Mouse (Mus musculus): ENCODE data around the gene Smpd1. TPM values are rescaled to one million over a fixed set of nuclear protein-coding genes. Genes with fewer than 3 reads are reported as not detected.

Smpd1 gene
- polyA plus RNA-seq (2015; fragmentation: Nextera tagmentation; extraction: Ambion mirVana), result 66.3 and 68.9 TPM in 2 replicates

DNA sequence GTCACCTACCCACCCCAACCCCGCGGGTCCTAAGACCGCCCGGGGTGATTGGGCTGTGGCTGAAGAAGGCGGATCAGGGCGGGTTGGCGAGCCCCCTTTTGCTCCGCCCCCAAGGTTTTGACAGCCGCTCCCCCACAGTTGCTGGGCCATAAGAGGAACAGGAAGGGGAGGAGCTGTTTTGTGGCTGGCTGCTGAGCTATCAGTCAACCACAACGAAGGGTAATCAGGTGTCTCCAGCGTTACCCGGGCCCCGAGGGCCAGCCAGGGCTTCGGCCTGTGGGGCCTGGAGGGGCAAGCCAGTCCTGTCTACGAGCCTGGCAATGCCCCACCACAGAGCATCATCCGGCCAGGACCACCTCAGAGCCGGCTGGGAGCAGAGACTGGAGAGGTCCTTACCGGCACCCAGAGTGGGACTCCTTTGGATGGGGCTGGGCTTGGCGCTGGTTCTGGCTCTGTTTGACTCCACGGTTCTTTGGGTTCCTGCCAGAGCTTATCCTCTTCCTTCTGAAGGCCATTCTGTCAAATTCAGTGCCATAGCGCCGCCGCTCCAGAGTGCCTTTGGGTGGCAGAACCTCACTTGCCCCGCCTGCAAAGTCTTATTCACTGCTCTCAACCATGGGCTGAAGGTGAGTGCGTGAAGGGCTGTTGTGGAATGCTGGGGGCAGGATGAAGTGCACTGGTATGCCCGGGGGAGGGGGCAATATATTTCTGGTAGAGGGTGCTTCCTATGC is at the start of gene Smpd1:
Gene Smpd1 (plus strand): TSS at position 149 of the 731 bp plus-strand sequence.
- Histone ChIP-seq H3K27ac (peak within 1 kb of the TSS; percentile 74), H3K27me3 (no peaks in the 10 kb centered on the region)
- peak; percentile 93 for ATAC-seq

DNA sequence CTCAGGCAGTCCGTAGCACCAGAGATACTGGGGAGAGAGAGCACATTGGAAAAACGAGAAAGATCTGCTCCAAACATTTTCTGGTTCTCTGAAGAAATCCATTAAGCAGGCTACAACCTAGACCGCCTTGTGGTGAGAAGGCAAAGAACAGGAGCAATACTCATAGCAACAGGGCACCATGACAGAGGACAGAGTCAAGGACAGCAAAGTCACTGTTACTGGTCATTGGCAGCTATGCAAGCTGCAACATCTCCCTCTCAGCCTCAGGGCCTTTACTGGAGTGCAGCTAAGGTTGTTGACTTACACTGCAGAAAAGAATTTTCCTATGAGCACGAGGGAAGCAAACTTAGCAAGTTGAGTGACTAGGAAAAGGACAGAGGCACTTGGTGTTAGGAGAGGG is 46.9 kb upstream of the Smpd1 start:
- no peak for ATAC-seq
- Histone ChIP-seq H3K9ac (replicated peaks) (no peak overlapping the region), H3K27me3 (peaks cover 5% of the 10 kb centered on the region; the same call in 1 of the 2 replicates), H3K4me3 (replicated peaks) (no peak overlapping the region), H3K36me3 (no peaks in the 10 kb centered on the region), H3K4me1 (replicated peaks) (no peaks in the 10 kb centered on the region), H3K27ac (no peak overlapping the region), H3K9me3 (no peaks in the 10 kb centered on the region), H3K4me2 (replicated peaks) (no peak overlapping the region)
- 78% methylated on average over 4 of the region's 4 CpGs for WGBS

More for the DNA sequence above, at the start of gene Smpd1:
- H3K9me3 ChIP-seq, result no peaks in the 10 kb centered on the region
- peak within 1 kb of the TSS; percentile 89 for H3K9ac ChIP-seq (replicated peaks)
- peaks cover 27% of the 10 kb centered on the region for H3K4me1 ChIP-seq (replicated peaks)
- peaks cover 32% of the 10 kb centered on the region for H3K36me3 ChIP-seq
- peak within 1 kb of the TSS; percentile 63 for H3K4me3 ChIP-seq (replicated peaks)
- 3% methylated on average over 26 of the region's 26 CpGs for WGBS
- peak within 1 kb of the TSS; percentile 78 for H3K4me2 ChIP-seq (replicated peaks)

- Histone ChIP-seq H3K4me2 (replicated peaks) (no peak overlapping the region), H3K36me3 (no peaks in the 10 kb centered on the region), H3K4me1 (replicated peaks) (peaks cover 12% of the 10 kb centered on the region; the same call in 1 of the 2 replicates), H3K27ac (no peak overlapping the region), H3K9me3 (no peaks in the 10 kb centered on the region), H3K9ac (replicated peaks) (no peak overlapping the region), H3K27me3 (peaks cover 6% of the 10 kb centered on the region; the same call in 1 of the 2 replicates), H3K4me3 (replicated peaks) (no peak overlapping the region)
- WGBS, result 86% methylated on average over 5 of the region's 5 CpGs
- ATAC-seq, result no peak
These were observed 44.0 kb upstream of the Smpd1 start for GRCm38 (mm10) chr7:105510143-105510542.

- Histone ChIP-seq H3K9ac (replicated peaks) (no peak overlapping the region), H3K9me3 (no peaks in the 10 kb centered on the region), H3K4me2 (replicated peaks) (no peak overlapping the region), H3K36me3 (no peaks in the 10 kb centered on the region), H3K4me1 (replicated peaks) (peaks cover 21% of the 10 kb centered on the region), H3K4me3 (replicated peaks) (no peak overlapping the region), H3K27ac (0 out of 2 replicates have a peak overlapping the region, but pooled peaks have one; percentile 16), H3K27me3 (peaks cover 6% of the 10 kb centered on the region)
- peak; percentile 82 for ATAC-seq
- 52% methylated on average over 5 of the region's 5 CpGs for WGBS
These were observed 40.3 kb upstream of the Smpd1 start for GRCm38 (mm10) chr7:105513845-105514291.

GRCm38 (mm10) chr7:105514561-105514960 is 39.6 kb upstream of the Smpd1 start:
- Histone ChIP-seq H3K4me1 (replicated peaks) (peaks cover 21% of the 10 kb centered on the region), H3K27me3 (peaks cover 10% of the 10 kb centered on the region), H3K9me3 (no peaks in the 10 kb centered on the region), H3K27ac (no peak overlapping the region), H3K4me2 (replicated peaks) (no peak overlapping the region), H3K36me3 (no peaks in the 10 kb centered on the region), H3K4me3 (replicated peaks) (no peak overlapping the region), H3K9ac (replicated peaks) (no peak overlapping the region)
- ATAC-seq, result no peak
- 66% methylated on average over 5 of the region's 5 CpGs for WGBS

DNA sequence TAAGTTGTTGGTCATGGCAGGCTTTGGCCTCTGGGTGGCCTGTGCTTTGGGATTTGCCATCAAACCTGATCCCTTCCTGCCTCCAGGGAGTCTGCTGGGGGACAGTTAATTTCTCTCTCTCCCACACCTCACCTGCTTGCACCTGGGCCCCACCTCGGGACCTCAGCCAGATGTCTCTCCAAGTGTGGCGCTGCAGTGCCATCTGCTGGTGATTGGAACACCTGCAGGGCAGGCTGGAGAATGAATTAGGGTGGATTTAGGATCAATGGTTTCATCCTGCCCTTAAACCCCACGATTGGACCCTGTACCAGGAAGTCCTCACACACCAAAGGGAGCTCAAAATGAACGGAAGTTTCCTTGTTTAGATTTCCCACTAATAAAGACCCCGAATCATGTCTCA is 39.0 kb upstream of the Smpd1 start:
- Histone ChIP-seq H3K27ac (no peak overlapping the region), H3K4me3 (replicated peaks) (no peak overlapping the region), H3K4me2 (replicated peaks) (no peak overlapping the region), H3K36me3 (no peaks in the 10 kb centered on the region), H3K27me3 (peaks cover 10% of the 10 kb centered on the region), H3K9me3 (no peaks in the 10 kb centered on the region), H3K4me1 (replicated peaks) (peaks cover 21% of the 10 kb centered on the region), H3K9ac (replicated peaks) (no peak overlapping the region)
- ATAC-seq, result peak; percentile 46
- WGBS, result 10% methylated on average over 5 of the region's 5 CpGs

DNA sequence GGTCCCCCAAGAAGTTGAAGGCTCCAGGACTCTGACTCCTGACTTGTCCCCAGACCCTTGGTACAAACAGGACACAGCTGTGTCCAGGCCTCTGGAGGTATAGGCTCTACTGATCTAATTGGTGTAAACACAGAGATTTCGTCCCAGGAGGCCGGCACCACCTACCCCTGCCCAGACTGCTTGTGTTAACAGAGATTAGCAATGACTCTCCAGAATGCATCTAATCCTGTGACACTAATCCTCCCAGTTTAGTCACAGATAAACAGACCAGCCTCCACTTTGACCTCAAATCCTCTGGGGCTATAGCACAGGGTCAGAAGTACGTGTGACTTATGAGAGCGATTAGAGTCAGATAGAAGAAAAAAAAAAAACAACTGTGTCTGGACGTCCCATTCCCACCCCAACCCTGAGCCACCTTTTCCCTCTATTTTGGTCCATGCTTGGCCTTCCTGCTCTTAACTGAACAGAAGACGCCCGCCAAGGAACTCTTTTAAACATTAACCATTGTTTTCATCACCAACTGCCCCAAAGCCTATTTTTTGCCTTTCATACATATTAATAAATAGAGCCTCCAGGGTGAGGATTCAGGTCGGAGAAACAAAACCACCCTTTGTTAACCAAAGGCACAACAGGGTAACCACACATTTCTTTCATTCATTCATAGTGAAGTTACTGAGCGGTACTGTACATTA is 37.3 kb upstream of the Smpd1 start:
- H3K27me3 ChIP-seq, result peaks cover 21% of the 10 kb centered on the region
- no peaks in the 10 kb centered on the region for H3K9me3 ChIP-seq
- H3K36me3 ChIP-seq, result no peaks in the 10 kb centered on the region
- peak; percentile 40 for ATAC-seq
- no peak overlapping the region for H3K9ac ChIP-seq (replicated peaks)
- H3K4me2 ChIP-seq (replicated peaks), result no peak overlapping the region
- peaks cover 21% of the 10 kb centered on the region for H3K4me1 ChIP-seq (replicated peaks)
- H3K27ac ChIP-seq, result no peak overlapping the region
- H3K4me3 ChIP-seq (replicated peaks), result no peak overlapping the region
- 17% methylated on average over 9 of the region's 9 CpGs for WGBS

- peaks cover 13% of the 10 kb centered on the region for H3K4me1 ChIP-seq (replicated peaks)
- WGBS, result 68% methylated on average over 11 of the region's 11 CpGs
- no peak overlapping the region for H3K4me2 ChIP-seq (replicated peaks)
- H3K9me3 ChIP-seq, result no peaks in the 10 kb centered on the region
- no peak overlapping the region for H3K9ac ChIP-seq (replicated peaks)
- no peak for ATAC-seq
- H3K4me3 ChIP-seq (replicated peaks), result no peak overlapping the region
- peaks cover 17% of the 10 kb centered on the region for H3K27me3 ChIP-seq
- no peaks in the 10 kb centered on the region for H3K36me3 ChIP-seq
- H3K27ac ChIP-seq, result no peak overlapping the region
These were observed 34.8 kb upstream of the Smpd1 start for GRCm38 (mm10) chr7:105519336-105519735.

- H3K9ac ChIP-seq (replicated peaks), result no peak overlapping the region
- no peaks in the 10 kb centered on the region for H3K9me3 ChIP-seq
- peaks cover 17% of the 10 kb centered on the region for H3K27me3 ChIP-seq
- H3K36me3 ChIP-seq, result no peaks in the 10 kb centered on the region
- H3K27ac ChIP-seq, result no peak overlapping the region
- 78% methylated on average over 2 of the region's 2 CpGs for WGBS
- ATAC-seq, result no peak
- no peak overlapping the region for H3K4me3 ChIP-seq (replicated peaks)
- no peak overlapping the region for H3K4me2 ChIP-seq (replicated peaks)
- peaks cover 12% of the 10 kb centered on the region for H3K4me1 ChIP-seq (replicated peaks)
These were observed 34.4 kb upstream of the Smpd1 start for GRCm38 (mm10) chr7:105519771-105520170.

DNA sequence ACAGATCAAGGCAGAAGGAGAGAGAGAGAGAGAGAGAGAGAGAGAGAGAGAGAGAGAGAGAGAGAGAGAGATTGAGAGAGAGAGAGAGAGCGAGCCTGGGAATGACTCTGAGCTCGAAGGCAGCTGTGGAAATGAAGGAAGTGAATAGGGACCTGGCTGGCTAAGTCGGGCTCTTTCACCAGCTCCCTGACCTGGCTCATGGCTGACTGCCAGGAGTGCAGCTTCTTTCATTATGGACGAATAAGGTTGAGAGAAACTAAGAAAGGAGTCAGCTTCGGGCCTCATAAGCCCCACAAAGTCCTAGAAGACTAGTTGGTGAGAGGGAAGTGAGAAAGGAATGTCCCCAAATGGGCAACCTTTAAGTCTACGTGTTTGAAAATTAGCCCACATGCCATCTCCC is 34.0 kb upstream of the Smpd1 start:
- no peaks in the 10 kb centered on the region for H3K9me3 ChIP-seq
- H3K36me3 ChIP-seq, result no peaks in the 10 kb centered on the region
- ATAC-seq, result no peak
- H3K4me1 ChIP-seq (replicated peaks), result peaks cover 10% of the 10 kb centered on the region
- no peak overlapping the region for H3K4me3 ChIP-seq (replicated peaks)
- H3K4me2 ChIP-seq (replicated peaks), result no peak overlapping the region
- peaks cover 17% of the 10 kb centered on the region for H3K27me3 ChIP-seq
- WGBS, result 45% methylated on average over 6 of the region's 6 CpGs
- no peak overlapping the region for H3K27ac ChIP-seq
- H3K9ac ChIP-seq (replicated peaks), result no peak overlapping the region

DNA sequence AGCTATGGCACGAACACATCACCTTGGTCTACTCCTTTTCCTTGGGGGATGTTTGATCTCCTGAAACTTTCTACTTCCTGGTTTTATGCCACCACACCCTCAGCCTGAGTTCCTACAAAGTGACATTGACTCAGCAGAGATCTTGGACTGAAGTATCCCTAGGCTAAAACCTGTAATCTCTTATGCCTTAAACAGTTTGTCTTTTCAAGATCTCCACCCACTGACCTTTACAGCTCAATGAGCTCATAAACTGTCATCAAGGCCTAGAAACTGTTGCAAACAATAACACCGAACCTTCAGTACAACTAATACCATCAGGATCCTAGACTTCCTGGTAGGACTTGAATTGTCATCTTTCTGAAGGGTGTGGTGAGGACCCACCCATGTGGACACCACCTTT is 29.9 kb upstream of the Smpd1 start:
- H3K36me3 ChIP-seq, result no peaks in the 10 kb centered on the region
- 88% methylated on average over 2 of the region's 2 CpGs for WGBS
- no peak overlapping the region for H3K4me2 ChIP-seq (replicated peaks)
- H3K27me3 ChIP-seq, result peaks cover 15% of the 10 kb centered on the region
- no peak for ATAC-seq
- no peaks in the 10 kb centered on the region for H3K9me3 ChIP-seq
- H3K4me1 ChIP-seq (replicated peaks), result no peaks in the 10 kb centered on the region
- H3K27ac ChIP-seq, result no peak overlapping the region
- H3K9ac ChIP-seq (replicated peaks), result no peak overlapping the region
- H3K4me3 ChIP-seq (replicated peaks), result no peak overlapping the region

DNA sequence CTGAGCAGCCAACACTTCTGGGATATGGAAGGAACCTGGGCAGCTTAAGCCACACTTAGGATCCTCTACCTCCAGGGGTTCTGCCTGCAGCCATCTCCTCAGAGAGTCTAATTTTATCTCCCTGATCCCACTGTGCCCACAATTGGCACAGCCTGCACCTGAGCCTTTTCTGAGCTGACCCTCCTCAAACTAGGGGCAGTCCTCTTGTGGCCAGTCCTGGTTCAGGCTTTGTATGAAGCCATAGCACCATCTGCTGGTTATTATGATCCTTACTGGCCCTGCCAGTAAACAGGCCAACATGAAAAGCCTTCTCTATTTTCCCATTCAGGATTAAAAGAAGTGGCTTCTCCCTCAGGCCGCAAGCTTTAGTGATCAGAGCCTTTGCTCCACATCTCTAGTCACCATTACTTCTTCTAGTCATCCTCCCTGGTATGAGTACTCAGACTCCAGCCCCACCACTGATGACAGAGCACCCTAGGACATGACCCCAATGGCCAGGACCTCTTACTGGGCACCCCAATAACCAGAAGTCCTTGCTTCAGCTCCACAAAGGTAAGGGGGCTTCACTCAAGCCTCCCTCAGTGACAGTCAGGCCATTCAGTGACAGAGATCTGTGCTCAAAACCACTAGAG is 26.7 kb upstream of the Smpd1 start:
- Histone ChIP-seq H3K27me3 (no peaks in the 10 kb centered on the region; the same call in 1 of the 2 replicates), H3K9ac (replicated peaks) (no peak overlapping the region), H3K4me2 (replicated peaks) (no peak overlapping the region), H3K36me3 (no peaks in the 10 kb centered on the region), H3K4me1 (replicated peaks) (no peaks in the 10 kb centered on the region), H3K4me3 (replicated peaks) (no peak overlapping the region), H3K27ac (no peak overlapping the region), H3K9me3 (no peaks in the 10 kb centered on the region)
- peak; percentile 79 for ATAC-seq
- 48% methylated on average over 1 of the region's 1 CpGs for WGBS
